Mouse (Mus musculus): Measurements from ENCODE around the gene Ccr1. TPM values are rescaled to one million over a fixed set of nuclear protein-coding genes. Genes with fewer than 3 reads are reported as not detected.

Ccr1 gene
- total RNA-seq (2012; rRNA removed) (1.6 TPM in 2 replicates), total RNA-seq (2014; rRNA removed) (4.9 and 5.8 TPM in 2 replicates), polyA plus RNA-seq (2012; ENCODE audit: insufficient read length, low read depth) (1.2 and 1.6 TPM in 2 replicates)

DNA sequence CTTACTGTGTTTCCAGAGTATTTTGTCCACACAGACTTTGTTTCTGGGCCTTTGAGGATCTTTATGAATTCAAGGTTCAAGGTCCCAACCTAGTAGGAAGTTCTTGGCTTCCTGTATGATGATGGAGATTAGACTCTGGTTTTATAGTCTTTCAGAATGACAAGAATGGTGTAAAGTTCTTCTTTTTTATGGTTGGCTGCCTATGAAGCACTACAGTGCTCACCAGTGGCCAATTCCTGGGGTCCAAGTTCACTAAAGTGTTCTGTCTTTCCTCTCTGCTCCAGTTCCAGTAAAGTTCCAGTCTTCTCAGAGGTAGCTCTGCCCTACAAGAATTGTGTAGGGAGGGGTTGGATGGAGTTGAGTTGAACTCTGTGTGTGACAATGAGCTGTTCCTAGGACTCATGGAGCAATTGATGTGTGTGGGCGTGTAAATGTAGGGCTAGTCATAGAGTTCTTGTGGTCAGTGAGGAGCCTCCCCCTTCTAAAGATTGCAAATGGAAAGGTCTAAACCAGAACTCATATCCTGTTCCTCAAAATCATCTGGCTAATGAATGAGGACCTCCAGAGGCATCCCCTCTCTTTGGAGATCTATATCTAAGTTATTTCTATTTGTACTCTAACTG lies at the start of gene Ccr1:
Ccr1 (minus strand) TSS at position 403 of the 623 bp plus-strand sequence.
- Histone ChIP-seq H3K4me2 (ENCODE audit: insufficient read depth, low read depth, poor library complexity, severe bottlenecking) (peak within 1 kb of the TSS; percentile 15; the same call in 1 of the 2 replicates), H3K79me2 (replicated peaks; ENCODE audit: control insufficient read depth, extremely low read depth, insufficient read depth, poor library complexity, severe bottlenecking) (no peaks in the 10 kb centered on the region), H3K36me3 (replicated peaks in 1 of 2; ENCODE audit: control insufficient read depth in 1 of 2, insufficient read depth in 1 of 2, low read length in 1 of 2) (no peaks in the 10 kb centered on the region), H3K9ac (ENCODE audit: insufficient read depth, low read depth) (no peak within 1 kb of the TSS), H3K9me3 (replicated peaks; ENCODE audit: low read length) (no peaks in the 10 kb centered on the region), H3K4me3 (replicated peaks in 1 of 3; ENCODE audit: low read depth in 2 of 3, low read length in 2 of 3, poor library complexity in 1 of 3) (peak within 1 kb of the TSS in 2 of 3 experiments; percentile 15 to 29), H3K4me1 (ENCODE audit: control insufficient read depth in 1 of 2, insufficient read depth in 2 of 2) (peaks cover 3 to 17% of the 10 kb centered on the region in 2 experiments; a peak in 3 of 4 replicates), H3K27ac (ENCODE audit: insufficient read depth, low read depth) (no peak within 1 kb of the TSS), H3K27me3 (replicated peaks) (no peaks in the 10 kb centered on the region)
- dilution Hi-C loops (cut with MboI; ENCODE audit: extremely low pct_ligation_motif_present, extremely low pct_unique_long_range_greater_than_20kb, low sequenced_read_pairs) (no loop called here), in situ Hi-C loops (cut with MboI; ENCODE audit: low pct_ligation_motif_present, low pct_unique_long_range_greater_than_20kb, low sequenced_read_pairs) (no loop called here)
- peak; percentile 64 for DNase-seq (ENCODE audit: extremely low read depth)
- TF ChIP-seq RAD21 (IDR thresholded peaks at IDR 0.05; ENCODE audit: low read depth, low read length) = peak; percentile 2
- TF ChIP-seq IRF4 (IDR thresholded peaks at IDR 0.05; ENCODE audit: low read depth, low read length) = 0 out of 2 replicates have a peak, but pooled peaks have one; percentile 23
- TF ChIP-seq POLR2A (IDR thresholded peaks at IDR 0.05; ENCODE audit: low read depth, low read length) = no peak
- 0 out of 4 replicates have a peak, but pooled peaks of 1 of the 2 experiments have one; percentile 6 for TF ChIP-seq CTCF (conservative IDR thresholded peaks at IDR 0.05 in 1 of 2, IDR thresholded peaks at IDR 0.05 in 1 of 2; ENCODE audit: low read depth in 2 of 2, low read length in 2 of 2)
- no peak for TF ChIP-seq TBP (conservative IDR thresholded peaks at IDR 0.05; ENCODE audit: low read depth, low read length)
- TF ChIP-seq GABPA (IDR thresholded peaks at IDR 0.05; ENCODE audit: insufficient replicate concordance, low read depth, low read length) = no peak
- no peak for TF ChIP-seq MYC (IDR thresholded peaks at IDR 0.05; ENCODE audit: low read depth, low read length)
- TF ChIP-seq E2F4 (IDR thresholded peaks at IDR 0.05; ENCODE audit: insufficient replicate concordance, low read depth, low read length) = no peak

DNA sequence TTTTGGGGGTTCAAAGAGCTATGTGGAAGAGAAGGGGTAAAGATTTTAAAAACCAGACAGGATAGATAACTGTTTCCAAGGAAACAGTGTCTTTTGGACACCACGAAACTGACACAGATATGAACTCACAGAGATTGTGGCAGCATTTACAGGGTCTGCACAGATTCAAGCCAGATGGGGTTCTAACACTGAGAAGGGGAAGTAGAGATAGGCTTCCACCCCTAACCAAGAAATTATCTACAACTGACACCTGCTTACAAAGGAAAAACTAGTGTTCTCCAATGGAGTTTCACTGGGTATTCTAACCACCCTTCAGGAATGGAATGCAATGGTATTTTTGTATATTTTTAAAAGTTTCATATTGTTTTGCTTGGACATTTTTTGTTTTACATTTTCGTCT lies 47.6 kb upstream of the Ccr1 start:
- dilution Hi-C loops (cut with MboI; ENCODE audit: extremely low pct_ligation_motif_present, extremely low pct_unique_long_range_greater_than_20kb, low sequenced_read_pairs) = no loop called here

More for the DNA sequence above, 47.6 kb upstream of the Ccr1 start:
- no peaks in the 10 kb centered on the region for H3K27me3 ChIP-seq (replicated peaks)
- H3K9me3 ChIP-seq (replicated peaks; ENCODE audit: low read length) = no peaks in the 10 kb centered on the region
- H3K4me1 ChIP-seq (ENCODE audit: control insufficient read depth in 1 of 2, insufficient read depth in 2 of 2) = no peaks in the 10 kb centered on the region
- H3K79me2 ChIP-seq (replicated peaks; ENCODE audit: control insufficient read depth, extremely low read depth, insufficient read depth, poor library complexity, severe bottlenecking) = no peaks in the 10 kb centered on the region
- no peak for DNase-seq (ENCODE audit: extremely low read depth)
- in situ Hi-C loops (cut with MboI; ENCODE audit: low pct_ligation_motif_present, low pct_unique_long_range_greater_than_20kb, low sequenced_read_pairs) = no loop called here
- TF ChIP-seq MXI1 (IDR thresholded peaks at IDR 0.05; ENCODE audit: low read depth, low read length) (no peak), POLR2A (IDR thresholded peaks at IDR 0.05; ENCODE audit: low read depth, low read length) (no peak), KAT2A (IDR thresholded peaks at IDR 0.05; ENCODE audit: insufficient replicate concordance, low read length) (no peak), IRF4 (IDR thresholded peaks at IDR 0.05; ENCODE audit: low read depth, low read length) (no peak), BHLHE40 (IDR thresholded peaks at IDR 0.05; ENCODE audit: low read depth, low read length) (no peak), JUND (conservative IDR thresholded peaks at IDR 0.05; ENCODE audit: low read depth, low read length) (no peak), RCOR1 (conservative IDR thresholded peaks at IDR 0.05; ENCODE audit: low read depth, low read length) (no peak), GABPA (IDR thresholded peaks at IDR 0.05; ENCODE audit: insufficient replicate concordance, low read depth, low read length) (no peak), CHD1 (IDR thresholded peaks at IDR 0.05; ENCODE audit: low read depth, low read length) (no peak), USF1 (IDR thresholded peaks at IDR 0.05; ENCODE audit: low read depth, low read length) (no peak), RAD21 (IDR thresholded peaks at IDR 0.05; ENCODE audit: low read depth, low read length) (no peak)
- no peak overlapping the region for H3K4me2 ChIP-seq (ENCODE audit: insufficient read depth, low read depth, poor library complexity, severe bottlenecking)
- H3K4me3 ChIP-seq (replicated peaks in 1 of 3; ENCODE audit: low read depth in 2 of 3, low read length in 2 of 3, poor library complexity in 1 of 3) = no peak overlapping the region
- H3K9ac ChIP-seq (ENCODE audit: insufficient read depth, low read depth) = no peak overlapping the region
- no peak overlapping the region for H3K27ac ChIP-seq (ENCODE audit: insufficient read depth, low read depth)
- H3K36me3 ChIP-seq (replicated peaks in 1 of 2; ENCODE audit: control insufficient read depth in 1 of 2, insufficient read depth in 1 of 2, low read length in 1 of 2) = no peaks in the 10 kb centered on the region
